Mouse (Mus musculus): Measurements from ENCODE around the gene Tbx3.

- TF ChIP-seq EP300 (IDR thresholded peaks at IDR 0.05; ENCODE audit: low read depth) (no peak), CTCF (IDR thresholded peaks at IDR 0.05; ENCODE audit: low read depth) (no peak)
Measured at GRCm38 (mm10) chr5:119628746-119629327, 41.6 kb upstream of the Tbx3 start.

Data from heart, postnatal 0 days (tissue).